Mouse (Mus musculus): ENCODE data around the gene Ddah1. TPM values are rescaled to one million over a fixed set of nuclear protein-coding genes. Genes with fewer than 3 reads are reported as not detected.
"Not testable (repeated sequence)": the region's sequence is repeated elsewhere in the genome, so short reads cannot be mapped to it uniquely, and the experiment has no call there.

Ddah1 gene
- polyA plus RNA-seq, 1 experiment from 2014 or later, result 38.8 TPM

DNA sequence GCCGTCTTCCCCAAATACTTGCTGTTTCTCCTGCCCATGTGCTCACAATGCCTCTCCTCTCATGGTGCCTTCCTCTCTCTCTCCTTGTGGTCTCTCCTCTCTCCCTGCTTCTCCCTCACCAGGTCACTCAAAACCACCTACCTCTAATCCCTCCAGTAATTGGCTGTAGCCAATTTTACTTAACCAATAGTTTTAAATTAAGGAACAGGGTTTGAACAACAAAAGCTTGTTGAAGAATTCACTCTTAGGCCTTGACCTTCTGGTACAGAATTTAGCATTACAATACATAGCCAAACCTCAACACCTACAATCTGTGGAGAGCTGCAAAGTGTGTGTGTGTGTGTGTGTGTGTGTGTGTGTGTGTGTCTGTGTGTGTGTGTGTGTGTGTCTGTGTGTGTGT lies 114.8 kb downstream of the Ddah1 start:
- Histone ChIP-seq H3K27me3 (no peaks in the 10 kb centered on the region), H3K9ac (no peak overlapping the region), H3K4me3 (no peak overlapping the region), H3K36me3 (no peaks in the 10 kb centered on the region), H3K4me1 (no peaks in the 10 kb centered on the region), H3K27ac (no peak overlapping the region), H3K4me2 (replicated peaks) (no peak overlapping the region), H3K9me3 (no peaks in the 10 kb centered on the region)
- 100% methylated on average over 1 of the region's 1 CpGs for WGBS
- no peak for ATAC-seq (ENCODE audit: insufficient number of reproducible peaks, insufficient read depth, low FRiP score, low TSS enrichment)

DNA sequence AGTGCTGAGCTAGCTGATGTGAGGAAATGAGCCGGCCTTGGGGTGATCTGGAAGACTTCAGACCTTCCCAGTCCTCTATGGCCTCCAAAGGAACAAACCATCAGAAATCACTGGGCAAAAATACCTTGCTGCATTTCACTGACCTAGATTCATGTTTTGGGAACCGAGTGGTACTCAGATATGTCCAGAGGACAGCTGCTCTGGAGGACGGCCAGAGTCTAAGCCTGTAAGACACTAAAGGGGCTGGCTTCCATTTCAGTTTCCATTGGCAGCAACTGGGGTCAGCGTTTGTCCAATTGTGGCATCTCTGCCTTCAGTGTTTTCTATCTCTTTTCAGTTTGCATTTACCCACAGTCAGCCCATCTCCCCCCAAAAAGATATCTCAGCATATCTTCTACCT lies 115.7 kb downstream of the Ddah1 start:
- no peak for ATAC-seq (ENCODE audit: insufficient number of reproducible peaks, insufficient read depth, low FRiP score, low TSS enrichment)
- 88% methylated on average over 4 of the region's 4 CpGs for WGBS
- Histone ChIP-seq H3K9ac (no peak overlapping the region), H3K27ac (no peak overlapping the region), H3K4me2 (replicated peaks) (no peak overlapping the region), H3K4me3 (no peak overlapping the region), H3K4me1 (no peaks in the 10 kb centered on the region), H3K36me3 (no peaks in the 10 kb centered on the region), H3K27me3 (no peaks in the 10 kb centered on the region), H3K9me3 (no peaks in the 10 kb centered on the region)

DNA sequence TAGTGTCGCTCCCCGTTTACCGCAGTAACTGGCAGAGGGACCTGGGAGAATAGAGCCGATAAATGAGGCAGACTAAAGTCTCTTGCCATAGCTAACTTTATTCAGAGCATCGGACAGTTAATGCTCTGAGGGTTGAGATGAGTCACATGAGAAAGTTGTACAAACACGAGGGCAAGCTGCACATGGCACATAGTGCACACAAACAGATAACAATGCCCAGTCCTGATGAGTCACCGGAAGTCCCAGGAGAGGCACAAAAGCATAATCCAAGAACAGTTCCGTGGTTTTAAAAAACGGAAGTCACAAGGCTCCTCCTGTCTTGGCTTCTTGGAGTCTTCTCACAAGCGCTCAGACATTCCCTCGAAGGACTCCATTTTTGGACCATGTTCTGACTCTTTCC lies 117.6 kb downstream of the Ddah1 start:
- Histone ChIP-seq H3K36me3 (no peaks in the 10 kb centered on the region), H3K4me1 (no peaks in the 10 kb centered on the region), H3K9ac (no peak overlapping the region), H3K27ac (no peak overlapping the region), H3K4me3 (no peak overlapping the region), H3K9me3 (no peaks in the 10 kb centered on the region), H3K27me3 (no peaks in the 10 kb centered on the region), H3K4me2 (replicated peaks) (no peak overlapping the region)
- WGBS, result 88% methylated on average over 11 of the region's 11 CpGs
- no peak for ATAC-seq (ENCODE audit: insufficient number of reproducible peaks, insufficient read depth, low FRiP score, low TSS enrichment)

- not testable (repeated sequence) for H3K27ac ChIP-seq; H3K27me3 ChIP-seq; H3K9me3 ChIP-seq; ATAC-seq (ENCODE audit: insufficient number of reproducible peaks, insufficient read depth, low FRiP score, low TSS enrichment); H3K36me3 ChIP-seq; H3K4me1 ChIP-seq; H3K9ac ChIP-seq; H3K4me2 ChIP-seq (replicated peaks); H3K4me3 ChIP-seq
- WGBS, result 91% methylated on average over 14 of the region's 14 CpGs
Observed at GRCm38 (mm10) chr3:145878867-145879266, 120.4 kb downstream of the Ddah1 start.

GRCm38 (mm10) chr3:145880335-145880734 lies 121.9 kb downstream of the Ddah1 start:
- peaks cover under 1% of the 10 kb centered on the region for H3K4me1 ChIP-seq
- H3K27me3 ChIP-seq, result no peaks in the 10 kb centered on the region
- H3K4me2 ChIP-seq (replicated peaks), result no peak overlapping the region
- ATAC-seq (ENCODE audit: insufficient number of reproducible peaks, insufficient read depth, low FRiP score, low TSS enrichment), result no peak
- H3K9ac ChIP-seq, result no peak overlapping the region
- no peaks in the 10 kb centered on the region for H3K9me3 ChIP-seq
- WGBS, result 81% methylated on average over 1 of the region's 1 CpGs
- H3K36me3 ChIP-seq, result no peaks in the 10 kb centered on the region
- no peak overlapping the region for H3K27ac ChIP-seq
- no peak overlapping the region for H3K4me3 ChIP-seq

GRCm38 (mm10) chr3:145882076-145882874 lies 123.8 kb downstream of the Ddah1 start:
- Histone ChIP-seq H3K36me3 (no peaks in the 10 kb centered on the region), H3K4me2 (replicated peaks) (no peak overlapping the region), H3K4me3 (no peak overlapping the region), H3K27ac (no peak overlapping the region), H3K4me1 (peaks cover 14% of the 10 kb centered on the region), H3K27me3 (no peaks in the 10 kb centered on the region), H3K9ac (no peak overlapping the region), H3K9me3 (no peaks in the 10 kb centered on the region)
- WGBS, result 81% methylated on average over 15 of the region's 15 CpGs
- ATAC-seq (ENCODE audit: insufficient number of reproducible peaks, insufficient read depth, low FRiP score, low TSS enrichment), result no peak

- H3K9me3 ChIP-seq, result no peaks in the 10 kb centered on the region
- no peaks in the 10 kb centered on the region for H3K27me3 ChIP-seq
- H3K27ac ChIP-seq, result no peak overlapping the region
- 54% methylated on average over 2 of the region's 2 CpGs for WGBS
- no peaks in the 10 kb centered on the region for H3K36me3 ChIP-seq
- no peak overlapping the region for H3K9ac ChIP-seq
- no peak overlapping the region for H3K4me2 ChIP-seq (replicated peaks)
- ATAC-seq (ENCODE audit: insufficient number of reproducible peaks, insufficient read depth, low FRiP score, low TSS enrichment), result peak; percentile 59; the same call in 1 of the 2 replicates
- peaks cover 14% of the 10 kb centered on the region for H3K4me1 ChIP-seq
- H3K4me3 ChIP-seq, result no peak overlapping the region
Observed at GRCm38 (mm10) chr3:145883233-145883632, 124.8 kb downstream of the Ddah1 start.

GRCm38 (mm10) chr3:145885376-145885775 lies 126.9 kb downstream of the Ddah1 start:
- no peak overlapping the region for H3K9ac ChIP-seq
- H3K4me3 ChIP-seq, result no peak overlapping the region
- no peak for ATAC-seq (ENCODE audit: insufficient number of reproducible peaks, insufficient read depth, low FRiP score, low TSS enrichment)
- no peaks in the 10 kb centered on the region for H3K9me3 ChIP-seq
- no peak overlapping the region for H3K27ac ChIP-seq
- H3K4me2 ChIP-seq (replicated peaks), result no peak overlapping the region
- no peaks in the 10 kb centered on the region for H3K27me3 ChIP-seq
- WGBS, result 61% methylated on average over 4 of the region's 4 CpGs
- H3K36me3 ChIP-seq, result no peaks in the 10 kb centered on the region
- H3K4me1 ChIP-seq, result peaks cover 14% of the 10 kb centered on the region

GRCm38 (mm10) chr3:145885851-145886464 lies 127.5 kb downstream of the Ddah1 start:
- no peaks in the 10 kb centered on the region for H3K9me3 ChIP-seq
- 35% methylated on average over 5 of the region's 5 CpGs for WGBS
- no peak overlapping the region for H3K27ac ChIP-seq
- H3K4me2 ChIP-seq (replicated peaks), result no peak overlapping the region
- H3K4me3 ChIP-seq, result no peak overlapping the region
- H3K36me3 ChIP-seq, result no peaks in the 10 kb centered on the region
- no peak overlapping the region for H3K9ac ChIP-seq
- peaks cover 14% of the 10 kb centered on the region for H3K4me1 ChIP-seq
- no peak for ATAC-seq (ENCODE audit: insufficient number of reproducible peaks, insufficient read depth, low FRiP score, low TSS enrichment)
- H3K27me3 ChIP-seq, result no peaks in the 10 kb centered on the region

- Histone ChIP-seq H3K4me3 (no peak overlapping the region), H3K4me2 (replicated peaks) (no peak overlapping the region), H3K4me1 (peaks cover 14% of the 10 kb centered on the region), H3K9me3 (no peaks in the 10 kb centered on the region), H3K9ac (no peak overlapping the region), H3K27me3 (no peaks in the 10 kb centered on the region), H3K27ac (no peak overlapping the region), H3K36me3 (no peaks in the 10 kb centered on the region)
- ATAC-seq (ENCODE audit: insufficient number of reproducible peaks, insufficient read depth, low FRiP score, low TSS enrichment), result no peak
- 71% methylated on average over 6 of the region's 6 CpGs for WGBS
Observed at GRCm38 (mm10) chr3:145887430-145887971, 129.0 kb downstream of the Ddah1 start.

- Histone ChIP-seq H3K9me3 (no peaks in the 10 kb centered on the region), H3K36me3 (no peaks in the 10 kb centered on the region), H3K27ac (peak overlapping the region; percentile 13; the same call in 1 of the 2 replicates), H3K4me2 (replicated peaks) (no peak overlapping the region), H3K4me1 (peaks cover 11% of the 10 kb centered on the region), H3K9ac (no peak overlapping the region), H3K27me3 (no peaks in the 10 kb centered on the region), H3K4me3 (no peak overlapping the region)
- no peak for ATAC-seq (ENCODE audit: insufficient number of reproducible peaks, insufficient read depth, low FRiP score, low TSS enrichment)
- 80% methylated on average over 18 of the region's 18 CpGs for WGBS
Observed at GRCm38 (mm10) chr3:145890346-145891132, 132.1 kb downstream of the Ddah1 start.
